Mouse (Mus musculus) hematopoietic stem cell, adult 5-6 weeks (primary cell): ENCODE data around the gene Gm8126. TPM values are rescaled to one million over a fixed set of nuclear protein-coding genes. Genes with fewer than 3 reads are reported as not detected.

Source experiments
- total RNA-seq: library from RNA; stranded (forward); fragments of 172-1452, 232-1000 nt; gene quantifications from 2 replicates; pipeline ENCODE4 v1.2.3, GENCODE M21; 2017

Gene Gm8126
- total RNA-seq, 1 experiment from 2014 or later: not detected

Other genes starting within 250 kb of the Gm8126 start
- gene Gm10376, start 243.0 kb upstream of the Gm8126 start, total RNA-seq: not detected in 2 replicates
- not detected in 2 replicates for gene Gm8094, start 182.0 kb upstream of the Gm8126 start, total RNA-seq
- gene Gm8104, start 158.0 kb upstream of the Gm8126 start, total RNA-seq: not detected in 2 replicates
- gene Gm7233, start 78.8 kb upstream of the Gm8126 start, total RNA-seq: not detected in 2 replicates
- gene Gm8122, start 23.3 kb upstream of the Gm8126 start, total RNA-seq: not detected in 2 replicates
- not detected in 2 replicates for gene Gm9732, start 16.4 kb downstream of the Gm8126 start, total RNA-seq
- not detected in 2 replicates for gene Gm8127, start 35.2 kb downstream of the Gm8126 start, total RNA-seq
- not detected in 2 replicates for gene 1700001F09Rik, start 89.2 kb downstream of the Gm8126 start, total RNA-seq
- gene Gm8138, start 157.7 kb downstream of the Gm8126 start, total RNA-seq: not detected in 2 replicates